Mouse (Mus musculus) testis, adult 2 months (tissue): ENCODE results near the gene Mapkapk2.

Experiments
- CTCF ChIP-seq: fragments of 200-500 bp; IDR thresholded peaks from 2 replicates; pipeline ENCODE4 v1.5.1; 2012; ENCODE audit warnings: low read depth, mild to moderate bottlenecking, inconsistent platforms, low read length, moderate library complexity; ENCODE audit not compliant: control insufficient read depth, insufficient read depth, insufficient replicate concordance
- POLR2A ChIP-seq: fragments of 200-500 bp; IDR thresholded peaks from 2 replicates; pipeline ENCODE4 v1.6.1; 2012; ENCODE audit warnings: low read depth, mild to moderate bottlenecking, inconsistent platforms, low read length, moderate library complexity; ENCODE audit not compliant: control insufficient read depth

DNA sequence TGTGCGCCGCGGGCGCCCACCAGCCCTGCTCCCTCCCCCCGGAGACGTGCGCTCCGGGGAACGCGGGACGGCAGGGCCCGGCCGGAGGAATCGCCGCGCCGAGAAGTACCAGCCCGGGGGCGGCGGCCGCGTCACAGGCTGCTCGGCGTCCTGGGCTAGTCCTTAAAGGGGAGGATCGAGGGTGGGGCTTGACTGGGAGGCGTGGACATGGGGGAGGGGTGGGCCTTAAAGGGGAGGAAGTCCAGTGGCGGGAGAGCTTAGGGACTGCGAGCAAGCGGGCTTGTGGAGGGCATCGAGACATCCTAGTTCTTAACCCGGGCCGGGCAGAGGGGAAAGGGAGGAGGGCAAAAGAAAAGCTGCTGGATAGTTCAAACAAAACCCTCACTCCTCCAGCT is at the start of gene Mapkapk2:
- TF ChIP-seq POLR2A: peak; percentile 83
- TF ChIP-seq CTCF: no peak
